Mouse (Mus musculus) heart, embryonic 15.5 days (tissue): ENCODE results near the gene Mios. TPM values are rescaled to one million over a fixed set of nuclear protein-coding genes. Genes with fewer than 3 reads are reported as not detected.

Source experiments
- ATAC-seq: fragments of 200-750 bp; cut with Nextera tagmentation; replicated peaks from 2 replicates; pipeline ENCODE4 v1.8.0; 2017; ENCODE audit warnings: low read depth, moderate TSS enrichment; ENCODE audit not compliant: insufficient number of reproducible peaks, insufficient read depth, low FRiP score
- H3K27ac ChIP-seq: fragments of 300-500 bp; sonication (generic); 2 replicates; pipeline ENCODE4 v1.5.1; 2015; ENCODE audit warnings: mild to moderate bottlenecking, inconsistent platforms
- H3K27me3 ChIP-seq: fragments of 300-500 bp; sonication (generic); 2 replicates; pipeline ENCODE4 v1.6.1; 2015; ENCODE audit warnings: inconsistent platforms
- H3K36me3 ChIP-seq: fragments of 300-500 bp; sonication (generic); 2 replicates; pipeline ENCODE4 v1.6.1; 2015; ENCODE audit warnings: mild to moderate bottlenecking, inconsistent platforms
- H3K4me1 ChIP-seq: fragments of 300-500 bp; sonication (generic); replicated peaks from 2 replicates; pipeline ENCODE4 v1.6.1; 2015; ENCODE audit warnings: inconsistent platforms
- H3K4me2 ChIP-seq: fragments of 300-500 bp; sonication (generic); 2 replicates; pipeline ENCODE4 v1.6.1; 2015; ENCODE audit warnings: inconsistent platforms, mild to moderate bottlenecking, moderate library complexity
- H3K4me3 ChIP-seq: fragments of 300-500 bp; sonication (generic); 2 replicates; pipeline ENCODE4 v1.5.1; 2015; ENCODE audit warnings: mild to moderate bottlenecking, inconsistent platforms
- H3K9ac ChIP-seq: fragments of 300-500 bp; sonication (generic); 2 replicates; pipeline ENCODE4 v1.6.1; 2015; ENCODE audit warnings: mild to moderate bottlenecking, inconsistent platforms
- H3K9me3 ChIP-seq: fragments of 300-500 bp; sonication (generic); replicated peaks from 2 replicates; pipeline ENCODE4 v1.6.1; 2016; ENCODE audit warnings: inconsistent platforms
- whole genome bisulfite sequencing: fragments of 180-500 bp; shearing (Covaris S2); methylation state at CpG from one replicate; pipeline ENCODE4 v1.1.7; 2015; ENCODE audit warnings: mixed read lengths; 5-methylcytosine and 5-hydroxymethylcytosine counted together
- polyA plus RNA-seq: library from polyadenylated mRNA; unstranded; fragments of >200 nt; fragmentation: Nextera tagmentation; extraction: Ambion mirVana; gene quantifications from 2 replicates; pipeline ENCODE4 v1.2.1, GENCODE M21; 2015

Gene Mios
- polyA plus RNA-seq, 1 experiment from 2014 or later = 15.6 TPM

- peak overlapping the region; percentile 65 for H3K4me2 ChIP-seq
- no peaks in the 10 kb centered on the region for H3K9me3 ChIP-seq
- peak overlapping the region; percentile 90 for H3K9ac ChIP-seq
- no peaks in the 10 kb centered on the region for H3K27me3 ChIP-seq
- no peak for ATAC-seq
- 9% methylated on average over 10 of the region's 10 CpGs for WGBS
- peak overlapping the region; percentile 95 for H3K4me3 ChIP-seq
- peak overlapping the region; percentile 97 for H3K27ac ChIP-seq
- peaks cover 9% of the 10 kb centered on the region for H3K4me1 ChIP-seq
- H3K36me3 ChIP-seq = peaks cover 8% of the 10 kb centered on the region; the same call in 1 of the 2 replicates
These were observed 804 bp downstream of the Mios start for GRCm38 (mm10) chr6:8209866-8210186.

- H3K27ac ChIP-seq = no peak overlapping the region
- peak overlapping the region; percentile 65; the same call in 1 of the 2 replicates for H3K4me2 ChIP-seq
- no peak overlapping the region for H3K9ac ChIP-seq
- ATAC-seq = no peak
- H3K9me3 ChIP-seq = no peaks in the 10 kb centered on the region
- no peak overlapping the region for H3K4me3 ChIP-seq
- peaks cover 9% of the 10 kb centered on the region for H3K4me1 ChIP-seq
- 89% methylated on average over 3 of the region's 3 CpGs for WGBS
- H3K27me3 ChIP-seq = no peaks in the 10 kb centered on the region
- H3K36me3 ChIP-seq = peaks cover 16% of the 10 kb centered on the region
These were observed 1.6 kb downstream of the Mios start for GRCm38 (mm10) chr6:8210661-8211060.

- no peak overlapping the region for H3K27ac ChIP-seq
- ATAC-seq = no peak
- H3K4me1 ChIP-seq = no peaks in the 10 kb centered on the region
- no peaks in the 10 kb centered on the region for H3K27me3 ChIP-seq
- no peak overlapping the region for H3K4me3 ChIP-seq
- H3K4me2 ChIP-seq = no peak overlapping the region
- no peaks in the 10 kb centered on the region for H3K9me3 ChIP-seq
- WGBS = 84% methylated on average over 3 of the region's 3 CpGs
- H3K36me3 ChIP-seq = peaks cover 37% of the 10 kb centered on the region
- H3K9ac ChIP-seq = no peak overlapping the region
These were observed 18.0 kb downstream of the Mios start for GRCm38 (mm10) chr6:8227035-8227434.

GRCm38 (mm10) chr6:8228596-8228995 is 19.6 kb downstream of the Mios start:
- Histone ChIP-seq H3K4me3 (no peak overlapping the region), H3K4me1 (no peaks in the 10 kb centered on the region), H3K9me3 (no peaks in the 10 kb centered on the region), H3K27me3 (no peaks in the 10 kb centered on the region), H3K27ac (no peak overlapping the region), H3K36me3 (peaks cover 48% of the 10 kb centered on the region), H3K4me2 (no peak overlapping the region), H3K9ac (no peak overlapping the region)
- ATAC-seq = no peak
- 92% methylated on average over 3 of the region's 3 CpGs for WGBS

GRCm38 (mm10) chr6:8258316-8258715 is 49.3 kb downstream of the Mios start:
- Histone ChIP-seq H3K4me3 (peak overlapping the region; percentile 80), H3K9ac (peak overlapping the region; percentile 78), H3K27me3 (no peaks in the 10 kb centered on the region), H3K9me3 (no peaks in the 10 kb centered on the region), H3K36me3 (0 out of 2 replicates have a peak, but pooled peaks cover 11% of the 10 kb centered on the region), H3K4me1 (peaks cover 8% of the 10 kb centered on the region), H3K4me2 (peak overlapping the region; percentile 68), H3K27ac (peak overlapping the region; percentile 81)
- 5% methylated on average over 6 of the region's 6 CpGs for WGBS
- no peak for ATAC-seq

GRCm38 (mm10) chr6:8259004-8259666 is 50.1 kb downstream of the Mios start, which contains the start of the genes Rpa3, Umad1 and Gm45062:
Gene Rpa3 (minus strand): TSS chr6:8259173.
Gene Umad1 (plus strand): TSS chr6:8259288.
Gene Gm45062 (plus strand): TSS chr6:8259450.
- Histone ChIP-seq H3K4me2 (peak within 1 kb of the TSS; percentile 87), H3K9me3 (no peaks in the 10 kb centered on the region), H3K9ac (peak within 1 kb of the TSS; percentile 78), H3K4me3 (peak within 1 kb of the TSS; percentile 80), H3K36me3 (0 out of 2 replicates have a peak, but pooled peaks cover 8% of the 10 kb centered on the region), H3K4me1 (peaks cover 8% of the 10 kb centered on the region), H3K27me3 (no peaks in the 10 kb centered on the region), H3K27ac (peak within 1 kb of the TSS; percentile 81)
- ATAC-seq = peak; percentile 100
- WGBS = under 1% methylated on average over 64 of the region's 64 CpGs

- Histone ChIP-seq H3K9ac (peak overlapping the region; percentile 69), H3K4me3 (peak overlapping the region; percentile 80), H3K36me3 (0 out of 2 replicates have a peak, but pooled peaks cover 4% of the 10 kb centered on the region), H3K4me1 (peaks cover 8% of the 10 kb centered on the region), H3K27ac (peak overlapping the region; percentile 52; the same call in 1 of the 2 replicates), H3K9me3 (no peaks in the 10 kb centered on the region), H3K4me2 (peak overlapping the region; percentile 87), H3K27me3 (no peaks in the 10 kb centered on the region)
- WGBS = under 1% methylated on average over 8 of the region's 8 CpGs
- ATAC-seq = peak; percentile 47
These were observed 50.6 kb downstream of the Mios start for GRCm38 (mm10) chr6:8259667-8260044.

- no peak overlapping the region for H3K9ac ChIP-seq
- no peaks in the 10 kb centered on the region for H3K36me3 ChIP-seq
- no peaks in the 10 kb centered on the region for H3K9me3 ChIP-seq
- no peak overlapping the region for H3K27ac ChIP-seq
- no peaks in the 10 kb centered on the region for H3K4me1 ChIP-seq
- no peak overlapping the region for H3K4me2 ChIP-seq
- no peak overlapping the region for H3K4me3 ChIP-seq
- 79% methylated on average over 3 of the region's 3 CpGs for WGBS
- no peaks in the 10 kb centered on the region for H3K27me3 ChIP-seq
- no peak for ATAC-seq
These were observed 62.0 kb downstream of the Mios start for GRCm38 (mm10) chr6:8271047-8271446.

- Histone ChIP-seq H3K4me2 (0 out of 2 replicates have a peak overlapping the region, but pooled peaks have one; percentile 34), H3K9ac (no peak overlapping the region), H3K4me1 (peaks cover 3% of the 10 kb centered on the region; the same call in 1 of the 2 replicates), H3K9me3 (no peaks in the 10 kb centered on the region), H3K4me3 (no peak overlapping the region), H3K36me3 (no peaks in the 10 kb centered on the region), H3K27ac (no peak overlapping the region), H3K27me3 (no peaks in the 10 kb centered on the region)
- 34% methylated on average over 6 of the region's 6 CpGs for WGBS
- no peak for ATAC-seq
These were observed 65.5 kb downstream of the Mios start for GRCm38 (mm10) chr6:8274387-8275054.

- H3K27me3 ChIP-seq = no peaks in the 10 kb centered on the region
- H3K4me2 ChIP-seq = no peak overlapping the region
- peaks cover 3% of the 10 kb centered on the region; the same call in 1 of the 2 replicates for H3K4me1 ChIP-seq
- no peaks in the 10 kb centered on the region for H3K9me3 ChIP-seq
- WGBS = 5% methylated on average over 1 of the region's 1 CpGs
- no peak overlapping the region for H3K9ac ChIP-seq
- no peak for ATAC-seq
- no peaks in the 10 kb centered on the region for H3K36me3 ChIP-seq
- H3K4me3 ChIP-seq = no peak overlapping the region
- H3K27ac ChIP-seq = no peak overlapping the region
These were observed 66.1 kb downstream of the Mios start for GRCm38 (mm10) chr6:8275098-8275497.

GRCm38 (mm10) chr6:8276431-8276830 is 67.4 kb downstream of the Mios start:
- Histone ChIP-seq H3K9me3 (no peaks in the 10 kb centered on the region), H3K4me2 (no peak overlapping the region), H3K9ac (no peak overlapping the region; the same call in 1 of the 2 replicates), H3K4me3 (no peak overlapping the region), H3K27ac (no peak overlapping the region), H3K36me3 (no peaks in the 10 kb centered on the region), H3K27me3 (no peaks in the 10 kb centered on the region), H3K4me1 (peaks cover 3% of the 10 kb centered on the region; the same call in 1 of the 2 replicates)
- ATAC-seq = no peak
- WGBS = 27% methylated on average over 4 of the region's 4 CpGs
